Mouse (Mus musculus) hindlimb bud, embryonic 11.5 days (tissue): ENCODE measurements around the gene Cad.
A peak's percentile ranks its signal among the peaks of the same experiment; 100 is the strongest.
"Not testable (repeated sequence)": the region's sequence is repeated elsewhere in the genome, so short reads cannot be mapped to it uniquely, and the experiment has no call there.

ENCODE experiments used
- DNase-seq: peaks from one replicate; pipeline ENCODE4 v3.0.0-alpha.2; 2012; ENCODE audit warnings: low read depth, low spot score; ENCODE audit errors: extremely low spot score

Cad gene

GRCm38 (mm10) chr5:31054261-31055215, at the start of gene Cad:
Gene Cad, plus strand, starts transcription at chr5:31054780.
- DNase-seq: peak; percentile 67

GRCm38 (mm10) chr5:31012737-31013136, 41.8 kb upstream of the Cad start:
- no peak for DNase-seq

- DNase-seq: no peak
Measured at GRCm38 (mm10) chr5:31015913-31016312, 38.7 kb upstream of the Cad start.

GRCm38 (mm10) chr5:31021790-31022189, 32.8 kb upstream of the Cad start:
- DNase-seq: not testable (repeated sequence)

- no peak for DNase-seq
Measured at GRCm38 (mm10) chr5:31022690-31023089, 31.9 kb upstream of the Cad start.

GRCm38 (mm10) chr5:31023254-31023653, 31.3 kb upstream of the Cad start:
- no peak for DNase-seq

- DNase-seq: no peak
Measured at GRCm38 (mm10) chr5:31024641-31025040, 29.9 kb upstream of the Cad start.

GRCm38 (mm10) chr5:31030926-31031325, 23.7 kb upstream of the Cad start:
- DNase-seq: no peak

GRCm38 (mm10) chr5:31031508-31031907, 23.1 kb upstream of the Cad start:
- DNase-seq: no peak

- DNase-seq: no peak
Measured at GRCm38 (mm10) chr5:31034669-31035068, 19.9 kb upstream of the Cad start.

GRCm38 (mm10) chr5:31036556-31036955, 18.0 kb upstream of the Cad start:
- DNase-seq: not testable (repeated sequence)

GRCm38 (mm10) chr5:31038171-31038845, 16.3 kb upstream of the Cad start:
- DNase-seq: no peak

- DNase-seq: no peak
Measured at GRCm38 (mm10) chr5:31046416-31046815, 8.2 kb upstream of the Cad start.

GRCm38 (mm10) chr5:31047074-31047473, 7.5 kb upstream of the Cad start:
- no peak for DNase-seq

GRCm38 (mm10) chr5:31047848-31048762, 6.5 kb upstream of the Cad start, which contains the start of gene Atraid:
Gene Atraid, plus strand, starts transcription at chr5:31048312.
- peak; percentile 95 for DNase-seq

GRCm38 (mm10) chr5:31048763-31049641, 5.6 kb upstream of the Cad start, which contains the start of gene Slc5a6:
Gene Slc5a6, minus strand, starts transcription at chr5:31048924.
- peak; percentile 46 for DNase-seq

- no peak for DNase-seq
Measured at GRCm38 (mm10) chr5:31050427-31050826, 4.2 kb upstream of the Cad start.

GRCm38 (mm10) chr5:31053728-31054127, 852 bp upstream of the Cad start:
- DNase-seq: peak; percentile 10

GRCm38 (mm10) chr5:31055216-31056140, 898 bp downstream of the Cad start:
- DNase-seq: peak; percentile 16
